Mouse (Mus musculus) midbrain, embryonic 14.5 days (tissue): ENCODE measurements around the gene Ero1lb. TPM values are rescaled to one million over a fixed set of nuclear protein-coding genes. Genes with fewer than 3 reads are reported as not detected.
"Not testable (repeated sequence)": the region's sequence is repeated elsewhere in the genome, so short reads cannot be mapped to it uniquely, and the experiment has no call there.

Experiments
- ATAC-seq: fragments of 200-750 bp; cut with Nextera tagmentation; 2 replicates; pipeline ENCODE4 v1.8.0; 2017; ENCODE audit warnings: moderate number of reproducible peaks, moderate library complexity; ENCODE audit not compliant: low FRiP score, low TSS enrichment
- DNase-seq: peaks from one replicate; pipeline ENCODE4 v3.0.0-alpha.2; 2015
- H3K27ac ChIP-seq: fragments of 300-500 bp; sonication (generic); replicated peaks from 2 replicates; pipeline ENCODE4 v1.5.1; 2014; ENCODE audit warnings: mild to moderate bottlenecking, low read depth, low read length, moderate library complexity
- H3K27me3 ChIP-seq: fragments of 300-500 bp; sonication (generic); 2 replicates; pipeline ENCODE4 v1.6.1; 2014; ENCODE audit warnings: low read length, control low read depth, mixed read lengths; ENCODE audit not compliant: control insufficient read depth, insufficient read depth
- H3K36me3 ChIP-seq: fragments of 300-500 bp; sonication (generic); 2 replicates; pipeline ENCODE4 v1.6.1; 2014; ENCODE audit warnings: low read length, control low read depth; ENCODE audit not compliant: control insufficient read depth, insufficient read depth
- H3K4me1 ChIP-seq: fragments of 300-500 bp; sonication (generic); 2 replicates; pipeline ENCODE4 v1.6.1; 2014; ENCODE audit warnings: mild to moderate bottlenecking, antibody characterized with exemption, low read length, control low read depth; ENCODE audit not compliant: control insufficient read depth, insufficient read depth
- H3K4me2 ChIP-seq: fragments of 300-500 bp; sonication (generic); 2 replicates; pipeline ENCODE4 v1.6.1; 2014; ENCODE audit warnings: mild to moderate bottlenecking, low read length, moderate library complexity
- H3K4me3 ChIP-seq: fragments of 300-500 bp; sonication (generic); replicated peaks from 2 replicates; pipeline ENCODE4 v1.5.1; 2014; ENCODE audit warnings: low read depth, low read length
- H3K9ac ChIP-seq: fragments of 300-500 bp; sonication (generic); replicated peaks from 2 replicates; pipeline ENCODE4 v1.6.1; 2014; ENCODE audit warnings: mild to moderate bottlenecking, low read length, moderate library complexity
- H3K9me3 ChIP-seq: fragments of 300-500 bp; sonication (generic); 2 replicates; pipeline ENCODE4 v1.6.1; 2016; ENCODE audit warnings: low read length, control low read depth, mixed read lengths; ENCODE audit not compliant: control insufficient read depth
- WGBS: fragments of 180-500 bp; shearing (Covaris S2); extraction: QIAGEN DNeasy Blood & Tissue Kit; methylation state at CpG from one replicate; pipeline ENCODE4 v1.1.7; 2014; 5-methylcytosine and 5-hydroxymethylcytosine counted together
- polyA plus RNA-seq: library from polyadenylated mRNA; unstranded; fragments of >200 nt; fragmentation: Nextera tagmentation; extraction: Ambion mirVana; gene quantifications from 2 replicates; pipeline ENCODE4 v1.2.1, GENCODE M21; 2014

Gene Ero1lb
- polyA plus RNA-seq, 1 experiment from 2014 or later = 19.5 TPM

GRCm38 (mm10) chr13:12634941-12635588, 69.4 kb downstream of the Ero1lb start:
- not testable (repeated sequence) for H3K9ac ChIP-seq, H3K4me2 ChIP-seq, H3K27me3 ChIP-seq, H3K27ac ChIP-seq, H3K36me3 ChIP-seq, DNase-seq, H3K4me1 ChIP-seq, H3K9me3 ChIP-seq, ATAC-seq, H3K4me3 ChIP-seq
- 100% methylated on average over 1 of the region's 6 CpGs for WGBS

- H3K9me3 ChIP-seq, H3K4me3 ChIP-seq, DNase-seq, H3K9ac ChIP-seq, H3K4me1 ChIP-seq, H3K4me2 ChIP-seq, ATAC-seq, H3K27ac ChIP-seq, H3K27me3 ChIP-seq, H3K36me3 ChIP-seq: not testable (repeated sequence)
- WGBS = 88% methylated on average over 3 of the region's 4 CpGs
Measured at GRCm38 (mm10) chr13:12642795-12643194, 77.1 kb downstream of the Ero1lb start.

GRCm38 (mm10) chr13:12646676-12647075, 81.0 kb downstream of the Ero1lb start:
- not testable (repeated sequence) for H3K9me3 ChIP-seq, H3K4me3 ChIP-seq, H3K9ac ChIP-seq, H3K27ac ChIP-seq, H3K4me2 ChIP-seq, H3K4me1 ChIP-seq, DNase-seq, H3K27me3 ChIP-seq, H3K36me3 ChIP-seq, ATAC-seq
- whole genome bisulfite sequencing = 92% methylated on average over 5 of the region's 5 CpGs

- not testable (repeated sequence) for H3K9me3 ChIP-seq, H3K36me3 ChIP-seq, H3K4me1 ChIP-seq, H3K27me3 ChIP-seq
- peak overlapping the region; percentile 77 for H3K27ac ChIP-seq
- H3K9ac ChIP-seq = peak overlapping the region; percentile 53; the same call in 1 of the 2 replicates
- DNase-seq (peak; percentile 75), ATAC-seq (peak; percentile 93)
- peak overlapping the region; percentile 39 for H3K4me3 ChIP-seq
- WGBS = under 1% methylated on average over 55 of the region's 79 CpGs
- peak overlapping the region; percentile 46 for H3K4me2 ChIP-seq
Measured at GRCm38 (mm10) chr13:12650020-12650876, 84.6 kb downstream of the Ero1lb start.

GRCm38 (mm10) chr13:12650877-12651176, 85.2 kb downstream of the Ero1lb start:
- not testable (repeated sequence) for H3K4me1 ChIP-seq, H3K9me3 ChIP-seq, H3K27me3 ChIP-seq, H3K36me3 ChIP-seq
- Histone ChIP-seq H3K9ac (0 out of 2 replicates have a peak overlapping the region, but pooled peaks have one; percentile 29), H3K27ac (0 out of 2 replicates have a peak overlapping the region, but pooled peaks have one; percentile 37), H3K4me3 (peak overlapping the region; percentile 39), H3K4me2 (peak overlapping the region; percentile 46)
- ATAC-seq = peak; percentile 77; the same call in 1 of the 2 replicates
- DNase-seq = peak; percentile 79
- 0% methylated on average over 12 of the region's 13 CpGs for WGBS

Other genes with a start within 250 kb of the Ero1lb start
- gene Actn2, start 225.1 kb upstream of the Ero1lb start, polyA plus RNA-seq = 1.7 and 1.8 TPM in 2 replicates
- gene Heatr1, start 170.8 kb upstream of the Ero1lb start, polyA plus RNA-seq = 16.5 and 21.1 TPM in 2 replicates
- 16.5 and 19.7 TPM in 2 replicates for gene Lgals8, start 100.9 kb upstream of the Ero1lb start, polyA plus RNA-seq
- gene Edaradd, start 45.4 kb upstream of the Ero1lb start, polyA plus RNA-seq = 1.1 and 1.3 TPM in 2 replicates
- not detected in 2 replicates for gene Prl2c3, start 234.2 kb downstream of the Ero1lb start, polyA plus RNA-seq